Mouse (Mus musculus) midbrain, embryonic 16.5 days (tissue): ENCODE measurements around the gene Colgalt1. TPM values are rescaled to one million over a fixed set of nuclear protein-coding genes. Genes with fewer than 3 reads are reported as not detected.

ENCODE experiments used
- ATAC-seq: fragments of 200-750 bp; cut with Nextera tagmentation; 2 replicates; pipeline ENCODE4 v1.8.0; 2017; ENCODE audit warnings: moderate TSS enrichment
- H3K27ac ChIP-seq: fragments of 300-500 bp; sonication (generic); 2 replicates; pipeline ENCODE4 v1.5.1; 2014; ENCODE audit warnings: mild to moderate bottlenecking, low read length, mixed read lengths
- H3K27me3 ChIP-seq: fragments of 300-500 bp; sonication (generic); 2 replicates; pipeline ENCODE4 v1.6.1; 2014; ENCODE audit warnings: low read depth, low read length, mixed read lengths; ENCODE audit not compliant: control insufficient read depth, insufficient read depth
- H3K36me3 ChIP-seq: fragments of 300-500 bp; sonication (generic); 2 replicates; pipeline ENCODE4 v1.6.1; 2014; ENCODE audit warnings: mild to moderate bottlenecking, low read length, moderate library complexity, mixed read lengths; ENCODE audit not compliant: control insufficient read depth, insufficient read depth
- H3K4me1 ChIP-seq: fragments of 300-500 bp; sonication (generic); 2 replicates; pipeline ENCODE4 v1.6.1; 2014; ENCODE audit warnings: mild to moderate bottlenecking, low read length, mixed read lengths; ENCODE audit not compliant: control insufficient read depth, insufficient read depth
- H3K4me2 ChIP-seq: fragments of 300-500 bp; sonication (generic); 2 replicates; pipeline ENCODE4 v1.6.1; 2014; ENCODE audit warnings: mild to moderate bottlenecking, low read length, mixed read lengths
- H3K4me3 ChIP-seq: fragments of 300-500 bp; sonication (generic); 2 replicates; pipeline ENCODE4 v1.5.1; 2014; ENCODE audit warnings: low read depth, mild to moderate bottlenecking, low read length, moderate library complexity, mixed read lengths
- H3K9ac ChIP-seq: fragments of 300-500 bp; sonication (generic); 2 replicates; pipeline ENCODE4 v1.6.1; 2014; ENCODE audit warnings: low read depth, low read length, mixed read lengths
- H3K9me3 ChIP-seq: fragments of 300-500 bp; sonication (generic); replicated peaks from 2 replicates; pipeline ENCODE4 v1.6.1; 2014; ENCODE audit warnings: mild to moderate bottlenecking, low read length, mixed read lengths; ENCODE audit not compliant: control insufficient read depth, poor library complexity, severe bottlenecking
- WGBS: fragments of 180-500 bp; shearing (Covaris S2); extraction: QIAGEN DNeasy Blood & Tissue Kit; methylation state at CpG from one replicate; pipeline ENCODE4 v1.1.7; 2014; 5-methylcytosine and 5-hydroxymethylcytosine counted together
- polyA plus RNA-seq: library from polyadenylated mRNA; unstranded; fragments of >200 nt; fragmentation: Nextera tagmentation; extraction: Ambion mirVana; gene quantifications from 2 replicates; pipeline ENCODE4 v1.2.1, GENCODE M21; 2015

The Colgalt1 gene
- polyA plus RNA-seq, 1 experiment from 2014 or later: 70.8 TPM

- H3K4me3 ChIP-seq: no peak overlapping the region
- peaks cover 9% of the 10 kb centered on the region; the same call in 1 of the 2 replicates for H3K4me1 ChIP-seq
- H3K4me2 ChIP-seq: no peak overlapping the region
- H3K9me3 ChIP-seq: no peaks in the 10 kb centered on the region
- no peaks in the 10 kb centered on the region for H3K36me3 ChIP-seq
- WGBS: 53% methylated on average over 7 of the region's 7 CpGs
- H3K27ac ChIP-seq: no peak overlapping the region
- no peak overlapping the region for H3K9ac ChIP-seq
- no peak for ATAC-seq
- H3K27me3 ChIP-seq: peaks cover 38% of the 10 kb centered on the region
These were observed 6.8 kb upstream of the Colgalt1 start for GRCm38 (mm10) chr8:71604021-71604420.

GRCm38 (mm10) chr8:71612141-71612540 lies 1.3 kb downstream of the Colgalt1 start:
- no peaks in the 10 kb centered on the region for H3K27me3 ChIP-seq
- H3K36me3 ChIP-seq: peaks cover 11% of the 10 kb centered on the region
- 33% methylated on average over 5 of the region's 5 CpGs for WGBS
- peak overlapping the region; percentile 75 for H3K4me2 ChIP-seq
- ATAC-seq: no peak
- no peaks in the 10 kb centered on the region for H3K9me3 ChIP-seq
- H3K9ac ChIP-seq: peak overlapping the region; percentile 89
- peak overlapping the region; percentile 83 for H3K4me3 ChIP-seq
- peaks cover 9% of the 10 kb centered on the region for H3K4me1 ChIP-seq
- H3K27ac ChIP-seq: no peak overlapping the region

GRCm38 (mm10) chr8:71613418-71613817 lies 2.6 kb downstream of the Colgalt1 start:
- Histone ChIP-seq H3K4me1 (peaks cover 9% of the 10 kb centered on the region), H3K27ac (no peak overlapping the region), H3K4me2 (no peak overlapping the region), H3K36me3 (peaks cover 23% of the 10 kb centered on the region), H3K9me3 (no peaks in the 10 kb centered on the region), H3K4me3 (no peak overlapping the region), H3K9ac (no peak overlapping the region), H3K27me3 (no peaks in the 10 kb centered on the region)
- WGBS: 74% methylated on average over 4 of the region's 4 CpGs
- no peak for ATAC-seq

GRCm38 (mm10) chr8:71619786-71620185 lies 9.0 kb downstream of the Colgalt1 start:
- no peak for ATAC-seq
- Histone ChIP-seq H3K27ac (no peak overlapping the region), H3K27me3 (no peaks in the 10 kb centered on the region), H3K9ac (no peak overlapping the region), H3K36me3 (peaks cover 67% of the 10 kb centered on the region), H3K9me3 (no peaks in the 10 kb centered on the region), H3K4me2 (no peak overlapping the region), H3K4me1 (no peaks in the 10 kb centered on the region), H3K4me3 (no peak overlapping the region)
- WGBS: 97% methylated on average over 2 of the region's 2 CpGs

- Histone ChIP-seq H3K27ac (no peak overlapping the region), H3K4me1 (peaks cover 13% of the 10 kb centered on the region), H3K9ac (no peak overlapping the region), H3K27me3 (no peaks in the 10 kb centered on the region; the same call in 1 of the 2 replicates), H3K4me2 (no peak overlapping the region), H3K36me3 (peaks cover 33% of the 10 kb centered on the region), H3K4me3 (no peak overlapping the region), H3K9me3 (no peaks in the 10 kb centered on the region)
- ATAC-seq: no peak
- WGBS: 76% methylated on average over 1 of the region's 1 CpGs
These were observed 14.3 kb downstream of the Colgalt1 start for GRCm38 (mm10) chr8:71625088-71625487.

- peaks cover 3% of the 10 kb centered on the region; the same call in 1 of the 2 replicates for H3K27me3 ChIP-seq
- H3K27ac ChIP-seq: no peak overlapping the region
- H3K9ac ChIP-seq: no peak overlapping the region
- ATAC-seq: no peak
- H3K9me3 ChIP-seq: no peaks in the 10 kb centered on the region
- no peak overlapping the region for H3K4me2 ChIP-seq
- 90% methylated on average over 9 of the region's 9 CpGs for WGBS
- H3K36me3 ChIP-seq: peaks cover 22% of the 10 kb centered on the region
- no peak overlapping the region for H3K4me3 ChIP-seq
- peaks cover 14% of the 10 kb centered on the region for H3K4me1 ChIP-seq
These were observed 16.0 kb downstream of the Colgalt1 start for GRCm38 (mm10) chr8:71626753-71627152.

- Histone ChIP-seq H3K9me3 (no peaks in the 10 kb centered on the region), H3K27me3 (peaks cover 5% of the 10 kb centered on the region; the same call in 1 of the 2 replicates), H3K36me3 (peaks cover 14% of the 10 kb centered on the region), H3K4me3 (no peak overlapping the region), H3K9ac (no peak overlapping the region), H3K4me2 (no peak overlapping the region), H3K4me1 (peaks cover 14% of the 10 kb centered on the region), H3K27ac (no peak overlapping the region)
- WGBS: 50% methylated on average over 9 of the region's 9 CpGs
- no peak for ATAC-seq
These were observed 16.7 kb downstream of the Colgalt1 start for GRCm38 (mm10) chr8:71627265-71628099.

- peak overlapping the region; percentile 89 for H3K27ac ChIP-seq
- peaks cover 14% of the 10 kb centered on the region for H3K4me1 ChIP-seq
- peaks cover 5% of the 10 kb centered on the region; the same call in 1 of the 2 replicates for H3K27me3 ChIP-seq
- H3K9ac ChIP-seq: peak overlapping the region; percentile 77
- H3K9me3 ChIP-seq: no peaks in the 10 kb centered on the region
- ATAC-seq: no peak
- peaks cover 8% of the 10 kb centered on the region for H3K36me3 ChIP-seq
- 8% methylated on average over 16 of the region's 16 CpGs for WGBS
- H3K4me3 ChIP-seq: peak overlapping the region; percentile 48
- peak overlapping the region; percentile 95 for H3K4me2 ChIP-seq
These were observed 17.7 kb downstream of the Colgalt1 start for GRCm38 (mm10) chr8:71628396-71629095.
